In the genomic region with DNA sequence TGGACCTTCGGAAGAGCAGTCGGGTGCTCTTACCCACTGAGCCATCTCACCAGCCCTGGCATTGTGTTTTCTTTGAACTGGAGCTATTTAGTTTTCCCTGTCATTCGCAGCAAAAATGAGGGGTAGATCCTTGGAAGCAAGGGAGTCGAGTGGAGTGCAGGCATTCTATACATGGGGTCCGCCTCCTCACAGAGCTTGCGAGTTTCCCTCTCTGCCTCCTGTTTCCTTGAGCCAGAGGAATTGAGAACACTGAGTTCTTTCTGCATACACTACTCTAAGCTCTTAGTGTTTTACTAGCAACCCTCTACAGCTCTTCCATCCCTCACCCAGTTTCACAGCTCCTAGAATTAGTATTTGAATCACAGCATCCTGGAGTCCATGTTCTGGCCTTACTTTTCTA, we compare ENCODE assay signal across 21 mouse cellular contexts. TPM values are rescaled to one million over a fixed set of nuclear protein-coding genes. Genes with fewer than 3 reads are reported as not detected.
"Had no signal": no experiment of that assay in that cellular context is flagged by ENCODE, and none has a peak within 500 bp of the region (broad histone marks: within the 10 kb centered on the region; RNA-seq: fewer than 3 reads in every experiment).

No protein-coding gene starts in this region.

- DNase-seq: kidney, adult 11 months; kidney, adult 8-10 months; kidney, postnatal 10 days; kidney, postnatal 36 days; layer of hippocampus, postnatal 36 days; liver, embryonic 13.5 days; lung, adult 2 months; lung, postnatal 14 days; lung, postnatal 4 days; midbrain, embryonic 14.5 days; right cerebral cortex, postnatal 25 days; spleen, adult 18-20 months; thymus, adult 18-20 months; thymus, postnatal 36 days had no signal

RNA-seq across cellular contexts. Expression of a gene that starts 39.5 kb away (rescaled TPM):
- total RNA-seq: layer of hippocampus, adult 8-10 months; layer of hippocampus, postnatal 10 days; layer of hippocampus, postnatal 36 days; left cerebral cortex, postnatal 25 days; liver, adult 2 months; megakaryocyte progenitor cell, adult 5-6 weeks; megakaryocyte-erythroid progenitor cell, adult 5-6 weeks had no signal

RNA-seq across cellular contexts. Expression of a gene that starts 53.8 kb away (rescaled TPM):
- total RNA-seq: layer of hippocampus, adult 8-10 months; layer of hippocampus, postnatal 10 days; layer of hippocampus, postnatal 36 days; left cerebral cortex, postnatal 25 days; midbrain, postnatal 0 days had no signal

RNA-seq across cellular contexts. Expression of a gene that starts 55.3 kb away (rescaled TPM):
- total RNA-seq: megakaryocyte-erythroid progenitor cell, adult 5-6 weeks had no signal
